Mouse (Mus musculus) CH12.LX (cell line): ENCODE data around the gene Ccnk. TPM values are rescaled to one million over a fixed set of nuclear protein-coding genes. Genes with fewer than 3 reads are reported as not detected.

Experiments
- DNase-seq: peaks from one replicate; pipeline ENCODE4 v3.0.0-alpha.2; 2013; ENCODE audit errors: extremely low read depth
- H3K27ac ChIP-seq: 2 replicates; pipeline ENCODE4 v1.5.1; 2012; ENCODE audit warnings: low read depth, mild to moderate bottlenecking, control low read depth, moderate library complexity; ENCODE audit not compliant: insufficient read depth
- H3K27me3 ChIP-seq: replicated peaks from 2 replicates; pipeline ENCODE3; 2012; ENCODE audit warnings: inconsistent platforms
- H3K36me3 ChIP-seq, 2 experiments: replicated peaks in 1 of 2; 2 replicates each; pipeline versions ENCODE3 to v1.6.1; 2012; ENCODE audit warnings: inconsistent platforms in 1 of 2, low read length in 1 of 2, mild to moderate bottlenecking in 1 of 2, mixed read lengths in 1 of 2, moderate library complexity in 1 of 2; ENCODE audit not compliant: control insufficient read depth in 1 of 2, insufficient read depth in 1 of 2
- H3K4me1 ChIP-seq, 2 experiments: 2 replicates each; pipeline ENCODE4 v1.6.1; 2012; ENCODE audit warnings: inconsistent platforms in 1 of 2, moderate library complexity in 1 of 2; ENCODE audit not compliant: insufficient read depth in 2 of 2, control insufficient read depth in 1 of 2
- H3K4me2 ChIP-seq: 2 replicates; pipeline ENCODE4 v1.6.1; 2012; ENCODE audit warnings: low read depth, mild to moderate bottlenecking, control low read depth; ENCODE audit not compliant: poor library complexity, insufficient read depth, severe bottlenecking
- H3K4me3 ChIP-seq, 3 experiments: fragments of 150-350 bp in 1 of 3; sonication (generic) in 1 of 3; replicated peaks in 1 of 3; 2 replicates each; pipeline versions ENCODE3 to v1.5.1; 2011 to 2012; ENCODE audit warnings: low read depth in 2 of 3, low read length in 2 of 3, mild to moderate bottlenecking in 2 of 3, moderate library complexity in 2 of 3, control low read depth in 1 of 3, improper control_type of control experiment in 1 of 3, inconsistent platforms in 1 of 3, mixed read lengths in 1 of 3; ENCODE audit not compliant: poor library complexity in 1 of 3
- H3K79me2 ChIP-seq: replicated peaks from 2 replicates; pipeline ENCODE4 v1.6.1; 2012; ENCODE audit warnings: mild to moderate bottlenecking, moderate library complexity; ENCODE audit not compliant: control insufficient read depth, poor library complexity, insufficient read depth, severe bottlenecking; ENCODE audit errors: extremely low read depth
- H3K9ac ChIP-seq: 2 replicates; pipeline ENCODE4 v1.6.1; 2012; ENCODE audit warnings: low read depth, mild to moderate bottlenecking, control low read depth, moderate library complexity; ENCODE audit not compliant: insufficient read depth
- H3K9me3 ChIP-seq: replicated peaks from 2 replicates; pipeline ENCODE3; 2012; ENCODE audit warnings: low read length, inconsistent platforms, mixed read lengths
- CHD1 ChIP-seq: IDR thresholded peaks from 2 replicates; pipeline ENCODE4 v1.6.1; 2012; ENCODE audit warnings: low read depth, low read length, improper control_type of control experiment, inconsistent platforms
- CHD2 ChIP-seq: IDR thresholded peaks from 2 replicates; pipeline ENCODE4 v1.6.1; 2011; ENCODE audit warnings: low read length, improper control_type of control experiment
- CTCF ChIP-seq, 2 experiments: IDR thresholded peaks in 1 of 2; conservative IDR thresholded peaks in 1 of 2; 2 replicates each; pipeline ENCODE4 v1.5.1; 2011 to 2012; ENCODE audit warnings: low read depth in 2 of 2, low read length in 2 of 2, improper control_type of control experiment in 1 of 2, inconsistent platforms in 1 of 2, mild to moderate bottlenecking in 1 of 2, moderate library complexity in 1 of 2
- E2F4 ChIP-seq: IDR thresholded peaks from 2 replicates; pipeline ENCODE4 v1.6.1; 2011; ENCODE audit warnings: low read depth, low read length, improper control_type of control experiment; ENCODE audit not compliant: insufficient replicate concordance
- EP300 ChIP-seq: IDR thresholded peaks from 2 replicates; pipeline ENCODE4 v1.6.1; 2011; ENCODE audit warnings: low read length, improper control_type of control experiment
- GABPA ChIP-seq: IDR thresholded peaks from 2 replicates; pipeline ENCODE4 v1.6.1; 2012; ENCODE audit warnings: low read depth, low read length, improper control_type of control experiment, inconsistent platforms; ENCODE audit not compliant: insufficient replicate concordance
- HCFC1 ChIP-seq: IDR thresholded peaks from 2 replicates; pipeline ENCODE4 v1.6.1; 2012; ENCODE audit warnings: low read depth, mild to moderate bottlenecking, inconsistent platforms, low read length, improper control_type of control experiment
- IRF4 ChIP-seq: IDR thresholded peaks from 2 replicates; pipeline ENCODE4 v1.6.1; 2014; ENCODE audit warnings: low read depth, mild to moderate bottlenecking, inconsistent platforms, low read length, improper control_type of control experiment
- JUND ChIP-seq: conservative IDR thresholded peaks from 2 replicates; pipeline ENCODE4 v1.6.1; 2011; ENCODE audit warnings: low read depth, low read length, improper control_type of control experiment
- MAFK ChIP-seq: IDR thresholded peaks from 2 replicates; pipeline ENCODE4 v1.6.1; 2011; ENCODE audit warnings: low read length, improper control_type of control experiment; ENCODE audit not compliant: insufficient replicate concordance
- MEF2A ChIP-seq: IDR thresholded peaks from 2 replicates; pipeline ENCODE4 v1.6.1; 2014; ENCODE audit warnings: low read depth, mild to moderate bottlenecking, inconsistent platforms, low read length, improper control_type of control experiment, borderline replicate concordance
- MXI1 ChIP-seq: IDR thresholded peaks from 2 replicates; pipeline ENCODE4 v1.6.1; 2011; ENCODE audit warnings: mild to moderate bottlenecking, low read depth, low read length, improper control_type of control experiment
- MYC ChIP-seq: IDR thresholded peaks from 2 replicates; pipeline ENCODE4 v1.6.1; 2011; ENCODE audit warnings: low read depth, mild to moderate bottlenecking, improper control_type of control experiment, low read length
- NELFE ChIP-seq: IDR thresholded peaks from 2 replicates; pipeline ENCODE4 v1.6.1; 2011; ENCODE audit warnings: low read depth, low read length, improper control_type of control experiment
- PAX5 ChIP-seq: IDR thresholded peaks from 2 replicates; pipeline ENCODE4 v1.6.1; 2012; ENCODE audit warnings: low read length, inconsistent platforms, mixed read lengths
- POLR2AphosphoS2 ChIP-seq: IDR thresholded peaks from 2 replicates; pipeline ENCODE4 v1.6.1; 2011; ENCODE audit warnings: low read depth, low read length, improper control_type of control experiment
- RAD21 ChIP-seq: IDR thresholded peaks from 2 replicates; pipeline ENCODE4 v1.6.1; 2011; ENCODE audit warnings: low read depth, mild to moderate bottlenecking, low read length, improper control_type of control experiment, moderate library complexity
- RCOR1 ChIP-seq: conservative IDR thresholded peaks from 2 replicates; pipeline ENCODE4 v1.6.1; 2012; ENCODE audit warnings: low read depth, mild to moderate bottlenecking, inconsistent platforms, low read length, improper control_type of control experiment
- SIN3A ChIP-seq: IDR thresholded peaks from 2 replicates; pipeline ENCODE4 v1.6.1; 2012; ENCODE audit warnings: low read length, improper control_type of control experiment, inconsistent platforms
- SMC3 ChIP-seq: IDR thresholded peaks from 2 replicates; pipeline ENCODE4 v1.6.1; 2011; ENCODE audit warnings: low read depth, low read length, improper control_type of control experiment
- TCF12 ChIP-seq: IDR thresholded peaks from 2 replicates; pipeline ENCODE4 v1.6.1; 2014; ENCODE audit warnings: low read depth, mild to moderate bottlenecking, inconsistent platforms, low read length, improper control_type of control experiment
- UBTF ChIP-seq: IDR thresholded peaks from 2 replicates; pipeline ENCODE4 v1.6.1; 2012; ENCODE audit warnings: low read depth, mild to moderate bottlenecking, inconsistent platforms, low read length, improper control_type of control experiment, moderate library complexity
- ZMIZ1 ChIP-seq: IDR thresholded peaks from 2 replicates; pipeline ENCODE4 v1.6.1; 2012; ENCODE audit warnings: low read depth, mild to moderate bottlenecking, inconsistent platforms, low read length, improper control_type of control experiment
- dilution Hi-C: fragments of 300-500 bp; cut with MboI; formaldehyde crosslinking; loops from 2 replicates; pipeline ENCODE4 v1.14.3; 2020; ENCODE audit warnings: low sequenced_read_pairs; ENCODE audit not compliant: extremely low pct_unique_long_range_greater_than_20kb, extremely low pct_ligation_motif_present
- in situ Hi-C: fragments of 300-500 bp; cut with MboI; formaldehyde crosslinking; loops from 3 replicates; pipeline ENCODE4 v1.14.3; 2019; ENCODE audit warnings: low sequenced_read_pairs, low pct_ligation_motif_present, low pct_unique_long_range_greater_than_20kb, mixed read lengths
- polyA plus RNA-seq: library from polyadenylated mRNA; unstranded; fragments of >175 nt; gene quantifications from 2 replicates; pipeline ENCODE4 v1.2.1, GENCODE M21; 2012; ENCODE audit warnings: low read depth; ENCODE audit not compliant: insufficient read length
- total RNA-seq, 2 experiments: library from RNA; depleted of rRNA; stranded (reverse); fragments of 300-350 nt in 1 of 2; fragments of >200 nt in 1 of 2; gene quantifications; 2 replicates each; pipeline ENCODE4 v1.2.3; 2012 to 2014

The Ccnk gene
- total and polyA plus RNA-seq, 3 experiments: 9.2 to 66.8 (median 10.1) TPM

DNA sequence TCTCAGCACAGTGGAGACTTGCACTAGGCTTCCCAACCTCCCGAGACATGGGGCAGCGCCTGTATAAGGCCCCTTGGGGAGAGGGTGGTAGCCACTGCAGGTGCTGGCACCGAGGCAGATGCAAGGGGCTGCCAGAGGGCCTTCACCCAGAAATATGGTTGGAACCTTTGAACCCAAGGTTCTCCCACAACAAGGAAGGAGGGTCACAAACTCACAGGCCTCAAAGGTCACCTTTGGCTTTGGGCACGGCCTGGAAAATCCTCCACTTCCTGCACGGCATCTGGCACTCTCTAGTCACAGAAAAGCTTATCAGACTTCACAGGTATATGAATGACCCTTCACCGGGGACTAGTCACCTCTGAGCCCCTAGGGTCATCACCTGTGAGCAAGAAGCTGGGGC, 54.4 kb downstream of the Ccnk start:
- H3K4me2 ChIP-seq: no peak overlapping the region
- H3K79me2 ChIP-seq: no peaks in the 10 kb centered on the region
- no peak overlapping the region for H3K27ac ChIP-seq
- peaks cover 0 to 28% of the 10 kb centered on the region in 2 experiments for H3K36me3 ChIP-seq
- in situ Hi-C loops (no loop called here), dilution Hi-C loops (no loop called here)
- no peak for DNase-seq
- no peaks in the 10 kb centered on the region for H3K27me3 ChIP-seq
- H3K4me3 ChIP-seq: no peak overlapping the region
- H3K9me3 ChIP-seq: no peaks in the 10 kb centered on the region
- TF ChIP-seq UBTF: no peak
- no peak for TF ChIP-seq MYC
- no peak for TF ChIP-seq MXI1
- TF ChIP-seq ZMIZ1: no peak
- no peak for TF ChIP-seq JUND
- TF ChIP-seq HCFC1: no peak
- peaks cover 3 to 83% of the 10 kb centered on the region in 2 experiments for H3K4me1 ChIP-seq
- H3K9ac ChIP-seq: no peak overlapping the region

DNA sequence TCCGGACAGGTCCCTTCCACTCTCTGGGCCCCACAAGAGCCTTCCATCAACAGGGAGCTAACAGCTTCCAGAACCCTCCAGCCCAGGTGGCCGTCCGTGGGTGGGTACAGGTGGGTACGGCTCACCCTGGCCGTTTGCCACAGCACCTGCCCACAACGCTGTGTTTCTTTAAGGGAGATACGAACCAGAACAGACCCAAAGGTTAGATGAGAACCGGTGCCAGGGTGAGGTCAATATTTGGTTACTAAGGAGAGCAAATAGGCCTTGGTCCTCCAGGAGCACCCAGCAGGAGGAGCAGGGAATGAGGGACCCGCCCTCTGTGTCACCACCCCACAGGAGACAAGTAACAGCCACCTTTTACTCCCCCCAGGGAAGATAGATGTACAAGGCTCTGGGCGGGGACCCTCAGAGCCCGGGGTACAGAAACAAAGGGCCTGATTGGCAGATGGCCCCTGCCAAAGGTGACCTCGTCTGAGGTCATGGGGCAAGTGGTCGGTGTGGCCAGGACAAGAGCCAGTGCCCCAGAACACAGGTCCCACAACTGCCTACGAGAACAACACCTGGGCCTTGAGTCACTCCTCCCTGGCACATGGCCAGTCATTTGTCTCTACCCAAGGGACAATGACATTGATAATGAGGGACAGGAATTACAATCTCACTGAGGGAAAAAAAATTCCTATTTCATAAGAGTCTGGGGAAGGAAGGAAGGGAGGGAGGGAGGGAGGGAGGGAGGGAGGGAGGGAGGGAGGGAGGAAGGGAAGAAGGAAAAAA, 55.6 kb downstream of the Ccnk start:
- in situ Hi-C loops: loop anchor here (5.0 kb wide), 1 partner anchor 37 kb away; no protein-coding TSS in a partner anchor
- peaks cover 10 to 90% of the 10 kb centered on the region in 2 experiments for H3K4me1 ChIP-seq
- H3K27ac ChIP-seq: no peak overlapping the region
- DNase-seq: no peak
- H3K4me2 ChIP-seq: no peak overlapping the region
- no peak overlapping the region for H3K4me3 ChIP-seq
- no peak overlapping the region for H3K9ac ChIP-seq
- peaks cover 0 to 18% of the 10 kb centered on the region in 2 experiments for H3K36me3 ChIP-seq
- no peak for TF ChIP-seq GABPA
- TF ChIP-seq EP300: no peak
- no peak for TF ChIP-seq SIN3A
- dilution Hi-C loops: no loop called here
- H3K27me3 ChIP-seq: no peaks in the 10 kb centered on the region
- H3K9me3 ChIP-seq: no peaks in the 10 kb centered on the region
- no peaks in the 10 kb centered on the region for H3K79me2 ChIP-seq

DNA sequence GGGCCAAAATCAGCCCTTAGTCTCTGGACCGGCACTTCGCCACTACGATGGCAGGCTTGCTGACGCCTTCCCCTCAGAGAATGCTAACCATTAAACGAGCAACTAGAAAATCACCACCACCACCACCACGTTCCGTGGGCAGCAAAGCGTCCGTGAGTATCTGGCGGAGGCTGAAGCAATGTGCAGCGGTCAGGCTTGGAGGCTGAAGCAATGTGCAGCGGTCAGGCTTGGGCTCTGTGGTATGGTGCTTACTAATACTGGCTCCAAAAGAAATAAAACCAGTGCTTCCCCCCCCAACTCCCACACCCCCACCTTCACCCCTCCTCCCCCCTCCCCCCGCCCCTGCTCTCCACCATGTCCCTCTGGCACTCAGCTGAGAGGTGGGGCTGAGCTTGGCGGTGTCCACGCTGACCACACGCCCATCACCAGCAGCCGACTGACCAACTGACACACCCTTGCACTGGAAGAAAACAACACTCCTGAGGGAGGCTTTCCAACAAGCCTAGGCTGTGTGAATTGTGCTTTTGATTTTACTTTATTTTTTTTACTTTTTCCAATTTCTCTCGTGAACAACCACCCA, 56.7 kb downstream of the Ccnk start:
- Histone ChIP-seq H3K9ac (no peak overlapping the region), H3K27me3 (no peaks in the 10 kb centered on the region), H3K4me1 (peaks cover 17 to 98% of the 10 kb centered on the region in 2 experiments), H3K79me2 (no peaks in the 10 kb centered on the region), H3K9me3 (no peaks in the 10 kb centered on the region), H3K27ac (no peak overlapping the region), H3K4me3 (no peak overlapping the region), H3K36me3 (peaks cover 0 to 21% of the 10 kb centered on the region in 2 experiments), H3K4me2 (no peak overlapping the region)
- dilution Hi-C loops: no loop called here
- TF ChIP-seq MEF2A (no peak), NELFE (no peak), CTCF (conservative IDR thresholded peaks at IDR 0.05 in 1 of 2, IDR thresholded peaks at IDR 0.05 in 1 of 2; ENCODE audit: low read depth in 2 of 2, low read length in 2 of 2) (no peak), TCF12 (no peak), RAD21 (no peak), EP300 (no peak), RCOR1 (no peak), SMC3 (no peak), POLR2AphosphoS2 (no peak), MAFK (no peak), CHD1 (no peak), IRF4 (no peak), PAX5 (no peak), E2F4 (no peak), CHD2 (no peak), MXI1 (no peak)
- in situ Hi-C loops: loop anchor here (5.0 kb wide), 1 partner anchor 36 kb away; no protein-coding TSS in a partner anchor
- DNase-seq: no peak
